Mouse (Mus musculus): ENCODE measurements around the gene Rad9b.

Gene Rad9b

GRCm38 (mm10) chr5:122312942-122313684, 40.9 kb downstream of the Rad9b start:
- no peak for DNase-seq (ENCODE audit: low spot score in 2 of 2)

DNA sequence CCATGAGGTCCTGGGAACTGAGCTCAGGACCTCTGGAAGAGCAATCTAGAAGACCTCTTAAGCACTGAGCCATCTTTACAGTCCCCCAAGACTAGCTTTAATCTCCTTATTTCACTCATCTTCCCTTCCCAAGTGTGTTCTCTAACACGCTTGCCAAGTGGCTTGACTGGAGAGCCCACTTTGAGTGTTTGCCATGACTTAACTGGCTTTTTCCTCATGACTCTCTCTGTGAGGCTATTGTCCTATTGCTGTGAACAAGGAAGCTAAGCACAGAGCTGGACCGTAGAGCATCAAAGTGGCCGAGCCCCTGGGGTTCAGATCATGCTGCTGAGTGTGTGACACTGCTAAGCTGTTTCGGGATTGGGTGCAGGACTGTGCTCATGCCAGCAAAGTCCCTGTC, 41.7 kb downstream of the Rad9b start:
- DNase-seq (ENCODE audit: low spot score in 2 of 2), result no peak

- no peak for DNase-seq (ENCODE audit: low spot score in 2 of 2)
Measured at GRCm38 (mm10) chr5:122311692-122312091, 42.3 kb downstream of the Rad9b start.

DNA sequence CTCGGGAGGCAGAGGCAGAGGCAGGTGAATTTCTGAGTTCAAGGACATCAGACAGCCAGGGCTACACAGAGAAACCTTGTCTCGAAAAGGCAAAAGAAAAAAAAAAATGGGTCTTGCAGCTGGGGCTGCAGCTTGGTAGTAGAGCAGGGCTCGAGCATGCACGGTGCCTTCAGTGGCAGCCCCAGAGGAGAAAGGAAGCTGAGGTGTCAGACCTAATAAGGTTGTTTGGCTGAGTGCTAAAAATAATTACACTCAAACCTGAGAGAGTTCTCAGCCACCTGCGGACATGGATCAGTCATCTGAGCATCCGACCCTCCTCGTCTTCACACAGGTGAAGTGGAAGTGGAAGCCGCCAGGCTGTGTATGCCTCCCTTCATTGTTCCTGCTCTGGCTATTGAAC, 43.3 kb downstream of the Rad9b start:
- DNase-seq (ENCODE audit: low spot score in 2 of 2), result no peak

- no peak for DNase-seq (ENCODE audit: low spot score in 2 of 2)
Measured at GRCm38 (mm10) chr5:122306536-122306935, 47.5 kb downstream of the Rad9b start.

DNA sequence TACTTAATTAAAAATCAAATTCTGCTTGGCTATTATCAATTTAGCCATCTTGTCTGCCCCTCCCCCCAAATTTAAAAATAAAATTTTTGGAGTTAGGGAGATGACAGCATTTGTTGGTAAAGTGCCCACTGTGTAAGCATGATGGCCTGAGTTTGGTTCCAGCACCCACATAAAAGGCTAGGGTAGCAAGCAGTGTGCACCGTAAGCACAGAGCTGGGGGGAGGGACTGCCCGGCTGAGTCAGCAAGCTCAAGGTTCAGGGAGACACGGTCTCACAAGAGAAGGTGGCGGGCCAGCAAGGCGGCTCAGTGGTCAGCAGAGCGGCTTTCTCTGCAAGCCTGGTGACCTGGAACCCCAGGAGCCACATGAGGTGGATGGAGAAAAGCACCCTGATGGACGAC, 48.6 kb downstream of the Rad9b start:
- no peak for DNase-seq (ENCODE audit: low spot score in 2 of 2)

- DNase-seq (ENCODE audit: low spot score in 2 of 2), result no peak
Measured at GRCm38 (mm10) chr5:122304541-122304940, 49.5 kb downstream of the Rad9b start.

- no peak for DNase-seq (ENCODE audit: low spot score in 2 of 2)
Measured at GRCm38 (mm10) chr5:122303937-122304336, 50.1 kb downstream of the Rad9b start.

GRCm38 (mm10) chr5:122302810-122303745, 51.0 kb downstream of the Rad9b start:
- DNase-seq (ENCODE audit: low spot score in 2 of 2), result no peak

- DNase-seq (ENCODE audit: low spot score in 2 of 2), result no peak
Measured at GRCm38 (mm10) chr5:122300071-122300518, 53.9 kb downstream of the Rad9b start.

DNA sequence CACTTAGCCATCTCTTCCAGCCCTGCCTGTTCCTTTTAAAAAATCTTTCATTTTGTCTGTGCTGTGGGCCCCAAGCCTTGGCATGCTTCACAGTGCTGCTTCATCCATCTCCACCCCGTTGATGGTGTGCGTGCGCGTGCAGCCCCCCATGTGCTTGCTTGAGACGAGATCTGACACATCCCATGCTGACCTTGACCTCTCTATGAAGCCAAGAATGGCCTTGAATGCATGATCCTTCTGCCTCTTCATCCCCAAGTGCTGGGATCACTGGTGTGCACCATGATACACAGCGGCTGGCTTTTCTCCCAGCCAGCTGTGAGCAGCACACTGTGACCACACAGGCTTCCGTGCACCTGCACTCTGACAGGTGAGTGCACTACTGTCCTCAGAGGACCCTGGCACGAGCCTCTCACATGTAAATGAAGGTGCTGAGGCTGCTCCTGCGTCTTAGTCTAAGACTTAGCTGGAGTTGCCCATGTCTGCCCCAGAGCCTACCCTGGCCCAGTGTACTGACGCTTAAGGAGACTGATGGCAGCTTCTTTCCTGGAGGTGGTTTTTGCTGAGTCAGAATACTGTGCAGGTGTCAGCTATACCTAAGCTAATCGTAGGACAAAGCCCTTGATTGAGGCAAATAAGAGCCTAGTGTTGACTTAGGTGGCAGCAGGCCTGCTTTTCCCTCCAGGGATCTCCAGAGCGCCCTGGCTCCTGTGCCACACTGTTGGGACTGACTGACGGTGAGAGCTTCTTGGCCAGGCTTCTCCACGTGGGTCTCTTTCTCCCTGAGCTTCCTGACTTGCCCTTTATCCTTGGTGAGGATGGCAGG, 58.7 kb downstream of the Rad9b start:
- DNase-seq (ENCODE audit: low spot score in 2 of 2), result no peak

DNA sequence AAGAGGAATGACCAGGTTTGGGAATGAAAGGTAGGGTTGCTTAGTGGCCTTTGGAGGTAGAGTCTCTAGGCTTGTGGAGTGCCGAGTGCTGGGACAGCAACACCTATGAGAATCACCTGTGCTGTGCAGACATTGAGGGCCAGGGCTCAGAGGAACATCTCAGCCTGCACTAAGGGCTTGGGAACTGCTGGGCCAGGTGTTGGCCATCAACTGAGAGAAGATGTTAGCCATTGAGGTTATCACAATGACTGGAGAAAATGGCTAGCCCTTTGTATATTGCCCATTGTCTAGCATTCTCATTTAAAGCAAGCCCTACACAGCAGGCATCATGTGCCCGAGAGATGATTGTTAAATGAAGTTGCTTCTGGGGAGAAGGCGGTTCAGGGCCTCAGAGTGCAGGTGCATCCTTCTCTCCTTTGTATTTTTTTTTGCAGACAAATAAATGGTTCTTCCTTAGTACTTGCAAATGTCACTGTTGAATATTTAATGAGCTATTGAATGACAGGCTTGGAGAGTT, 59.8 kb downstream of the Rad9b start:
- DNase-seq (ENCODE audit: low spot score in 2 of 2), result no peak

GRCm38 (mm10) chr5:122293131-122293530, 60.9 kb downstream of the Rad9b start:
- DNase-seq (ENCODE audit: low spot score in 2 of 2), result no peak

GRCm38 (mm10) chr5:122291553-122292339, 62.3 kb downstream of the Rad9b start:
- no peak for DNase-seq (ENCODE audit: low spot score in 2 of 2)

- no peak for DNase-seq (ENCODE audit: low spot score in 2 of 2)
Measured at GRCm38 (mm10) chr5:122291149-122291548, 62.9 kb downstream of the Rad9b start.

DNA sequence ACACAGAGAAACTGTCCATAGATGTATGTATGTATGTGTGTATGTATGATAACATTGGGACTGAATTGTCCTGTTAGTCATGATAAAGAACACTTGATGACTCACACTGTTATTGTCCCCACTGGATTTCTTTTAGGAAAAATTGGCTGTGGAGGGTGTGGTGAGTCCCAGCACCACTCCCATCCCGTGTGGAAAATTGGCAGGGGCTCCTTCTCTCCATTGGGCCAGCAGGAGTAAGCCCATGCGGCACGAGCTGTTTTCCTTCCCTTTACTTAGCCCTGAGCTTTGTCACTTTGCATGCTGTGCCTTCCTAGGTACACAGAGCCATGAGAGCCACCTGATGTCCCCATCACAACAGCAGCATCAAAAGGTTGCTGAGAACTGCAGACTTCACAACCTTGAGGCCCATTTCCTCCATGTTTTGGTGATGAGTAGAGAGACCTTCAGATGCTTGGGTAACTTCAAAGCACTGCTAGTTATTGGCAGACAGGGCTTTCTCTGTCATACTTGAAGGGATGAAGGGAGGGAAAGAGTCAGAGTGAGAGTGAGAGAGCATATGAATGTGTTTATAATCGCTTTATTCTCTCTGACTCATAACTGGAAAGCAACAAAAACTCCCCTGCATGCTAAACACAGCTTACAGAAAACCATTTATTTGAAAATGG, 65.8 kb downstream of the Rad9b start:
- no peak for DNase-seq (ENCODE audit: low spot score in 2 of 2)

- DNase-seq (ENCODE audit: low spot score in 2 of 2), result no peak
Measured at GRCm38 (mm10) chr5:122287026-122287425, 67.0 kb downstream of the Rad9b start.

GRCm38 (mm10) chr5:122286191-122286590, 67.8 kb downstream of the Rad9b start:
- DNase-seq (ENCODE audit: low spot score in 2 of 2), result no peak

DNA sequence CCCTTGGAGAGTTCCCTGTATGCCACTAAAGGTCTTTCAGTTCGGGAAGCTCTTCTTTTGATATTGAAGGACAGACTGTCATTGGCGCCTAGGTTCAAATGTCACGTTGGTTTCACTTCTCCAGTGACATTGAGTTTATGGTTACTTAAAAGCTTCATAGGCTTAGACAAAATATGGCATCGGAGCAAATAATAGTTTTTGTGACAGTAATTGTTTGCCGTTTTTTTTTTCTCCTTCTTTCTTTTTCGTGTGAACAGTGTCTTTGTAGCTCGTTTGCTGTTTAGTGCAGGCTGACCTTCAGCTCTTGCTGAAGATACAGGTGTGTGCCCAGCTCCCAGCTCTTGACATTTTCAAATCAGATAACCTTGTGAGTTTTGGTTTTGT, 68.3 kb downstream of the Rad9b start:
- DNase-seq (ENCODE audit: low spot score in 2 of 2), result no peak

DNA sequence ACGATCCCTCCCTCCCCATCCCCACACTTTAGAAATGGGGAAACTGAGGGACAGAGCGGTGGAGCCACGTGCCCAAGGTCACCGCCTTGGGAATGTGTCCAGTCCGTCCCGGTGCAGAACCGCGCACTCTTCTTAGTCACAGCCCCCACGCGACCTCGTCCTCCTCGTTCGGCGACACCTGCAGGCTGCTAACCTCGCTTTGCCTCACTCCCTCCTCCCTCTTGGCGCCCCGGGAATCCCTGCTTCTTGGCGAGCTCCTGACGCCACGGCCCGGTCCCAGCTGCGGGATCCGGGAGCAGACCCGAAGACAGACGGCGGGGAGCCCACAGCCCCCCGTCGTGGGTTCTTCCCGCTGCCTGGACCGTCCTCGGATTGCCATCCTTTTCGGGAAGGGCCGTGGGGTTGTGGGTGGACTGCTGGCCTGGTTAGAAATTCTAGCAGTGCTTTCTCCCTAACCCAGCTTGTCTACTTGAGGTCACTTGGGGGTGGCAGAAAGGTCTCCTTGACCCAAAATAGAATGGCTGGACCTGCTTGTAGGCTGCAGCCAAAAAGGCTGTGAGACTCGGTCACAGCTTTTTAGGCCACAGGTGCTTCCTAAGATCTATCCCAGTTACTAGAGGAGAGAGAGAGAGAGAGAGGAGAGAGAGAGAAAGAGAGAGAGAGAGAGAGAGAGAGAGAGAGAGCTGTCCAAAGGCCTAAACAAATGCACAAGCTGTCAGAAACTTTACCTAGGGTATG, 68.8 kb downstream of the Rad9b start:
- DNase-seq (ENCODE audit: low spot score in 2 of 2), result peak in 1 of 2 experiments; percentile 50
